Mouse (Mus musculus): ENCODE measurements around the gene Ddah2.

DNA sequence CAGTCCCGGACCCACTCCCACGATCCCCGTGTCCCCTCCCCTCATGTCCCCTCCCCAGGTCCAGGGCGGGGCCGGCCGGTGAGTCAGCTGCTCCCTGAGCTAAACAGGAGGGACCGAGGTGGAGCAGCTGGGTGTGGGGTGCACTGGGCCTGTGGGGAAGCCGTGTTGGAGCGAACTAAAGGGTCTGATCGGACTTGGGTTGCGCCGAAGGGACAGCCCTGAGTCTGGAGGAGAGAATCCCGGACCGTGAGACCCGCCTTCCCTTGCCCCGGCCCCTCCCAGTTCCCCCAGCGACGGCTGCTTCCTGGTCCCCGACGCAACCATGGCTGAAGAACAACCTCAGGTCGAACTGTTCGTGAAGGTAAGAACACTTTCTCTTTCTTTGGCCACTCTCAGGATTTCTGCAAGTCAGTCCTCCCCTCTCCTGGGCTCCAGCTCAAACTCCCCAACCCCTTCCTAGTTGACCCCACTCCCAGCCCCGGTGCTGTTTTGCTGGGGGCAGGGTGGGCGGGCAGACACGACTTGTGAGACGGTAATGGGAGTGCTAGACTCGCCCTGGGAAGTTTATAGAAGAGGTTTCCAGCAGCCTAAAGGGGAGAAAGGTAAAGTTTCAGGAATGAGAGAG, 8.6 kb upstream of the Ddah2 start:
- TF ChIP-seq POLR2A (IDR thresholded peaks at IDR 0.05; ENCODE audit: control insufficient read depth, extremely low read depth, insufficient read depth, low read length, poor library complexity) (0 out of 2 replicates have a peak, but pooled peaks have one; percentile 27), CTCF (IDR thresholded peaks at IDR 0.05; ENCODE audit: borderline replicate concordance, control insufficient read depth, extremely low read depth, insufficient read depth, low read length, poor library complexity) (no peak)
